Mouse (Mus musculus): ENCODE measurements around the gene Arfgap3. TPM values are rescaled to one million over a fixed set of nuclear protein-coding genes. Genes with fewer than 3 reads are reported as not detected.

Gene Arfgap3
- polyA plus RNA-seq, 1 experiment from 2014 or later: 57.0 TPM

GRCm38 (mm10) chr15:83351546-83351945 is 1.5 kb upstream of the Arfgap3 start:
- no peak for ATAC-seq (ENCODE audit: low FRiP score, low TSS enrichment)

GRCm38 (mm10) chr15:83350859-83351258 is 812 bp upstream of the Arfgap3 start:
- peak; percentile 72 for DNase-seq (ENCODE audit: low spot score)
- H3K9ac ChIP-seq (ENCODE audit: low read length): no peak overlapping the region
- H3K4me3 ChIP-seq (ENCODE audit: low read depth, low read length): no peak overlapping the region; the same call in 1 of the 2 replicates

More at GRCm38 (mm10) chr15:83351546-83351945, 1.5 kb upstream of the Arfgap3 start:
- Histone ChIP-seq H3K9ac (ENCODE audit: low read length) (no peak overlapping the region), H3K4me2 (replicated peaks; ENCODE audit: low read depth) (no peak overlapping the region), H3K27ac (replicated peaks) (peak overlapping the region; percentile 90), H3K4me1 (replicated peaks; ENCODE audit: control insufficient read depth, insufficient read depth) (no peaks in the 10 kb centered on the region; the same call in 1 of the 2 replicates), H3K36me3 (ENCODE audit: control insufficient read depth, insufficient read depth, low read length) (no peaks in the 10 kb centered on the region; the same call in 1 of the 2 replicates), H3K4me3 (ENCODE audit: low read depth, low read length) (no peak overlapping the region), H3K9me3 (ENCODE audit: control insufficient read depth, low read length) (no peaks in the 10 kb centered on the region), H3K27me3 (ENCODE audit: control insufficient read depth, insufficient read depth, low read length) (no peaks in the 10 kb centered on the region)
- DNase-seq (ENCODE audit: low spot score): no peak
- 66% methylated on average over 4 of the region's 4 CpGs for WGBS
- TF ChIP-seq CTCF (IDR thresholded peaks at IDR 0.05; ENCODE audit: low read depth) (no peak), EP300 (optimal IDR thresholded peaks at IDR 0.05) (no peak)

GRCm38 (mm10) chr15:83349225-83349953 is 658 bp downstream of the Arfgap3 start:
- Histone ChIP-seq H3K9ac (ENCODE audit: low read length) (peak overlapping the region; percentile 90), H3K27me3 (ENCODE audit: control insufficient read depth, insufficient read depth, low read length) (no peaks in the 10 kb centered on the region), H3K4me3 (ENCODE audit: low read depth, low read length) (peak overlapping the region; percentile 84), H3K27ac (replicated peaks) (peak overlapping the region; percentile 86), H3K4me2 (replicated peaks; ENCODE audit: low read depth) (peak overlapping the region; percentile 90), H3K4me1 (replicated peaks; ENCODE audit: control insufficient read depth, insufficient read depth) (peaks cover 2% of the 10 kb centered on the region), H3K9me3 (ENCODE audit: control insufficient read depth, low read length) (no peaks in the 10 kb centered on the region), H3K36me3 (ENCODE audit: control insufficient read depth, insufficient read depth, low read length) (no peaks in the 10 kb centered on the region; the same call in 1 of the 2 replicates)
- DNase-seq (ENCODE audit: low spot score) (no peak), ATAC-seq (ENCODE audit: low FRiP score, low TSS enrichment) (peak; percentile 19)
- peak; percentile 10; the same call in 1 of the 2 replicates for TF ChIP-seq CTCF (IDR thresholded peaks at IDR 0.05; ENCODE audit: low read depth)
- no peak for TF ChIP-seq EP300 (optimal IDR thresholded peaks at IDR 0.05)
- WGBS: 8% methylated on average over 8 of the region's 8 CpGs

More at GRCm38 (mm10) chr15:83350859-83351258, 812 bp upstream of the Arfgap3 start:
- Histone ChIP-seq H3K27me3 (ENCODE audit: control insufficient read depth, insufficient read depth, low read length) (no peaks in the 10 kb centered on the region), H3K27ac (replicated peaks) (peak overlapping the region; percentile 90), H3K9me3 (ENCODE audit: control insufficient read depth, low read length) (no peaks in the 10 kb centered on the region), H3K4me1 (replicated peaks; ENCODE audit: control insufficient read depth, insufficient read depth) (no peaks in the 10 kb centered on the region; the same call in 1 of the 2 replicates), H3K4me2 (replicated peaks; ENCODE audit: low read depth) (peak overlapping the region; percentile 90; the same call in 1 of the 2 replicates), H3K36me3 (ENCODE audit: control insufficient read depth, insufficient read depth, low read length) (no peaks in the 10 kb centered on the region; the same call in 1 of the 2 replicates)
- WGBS: 41% methylated on average over 2 of the region's 2 CpGs
- TF ChIP-seq EP300 (optimal IDR thresholded peaks at IDR 0.05): no peak
- no peak for TF ChIP-seq CTCF (IDR thresholded peaks at IDR 0.05; ENCODE audit: low read depth)
- ATAC-seq (ENCODE audit: low FRiP score, low TSS enrichment): peak; percentile 68

- Histone ChIP-seq H3K9ac (ENCODE audit: low read length) (peak overlapping the region; percentile 90), H3K27ac (replicated peaks) (peak overlapping the region; percentile 86; the same call in 1 of the 2 replicates), H3K27me3 (ENCODE audit: control insufficient read depth, insufficient read depth, low read length) (no peaks in the 10 kb centered on the region), H3K4me1 (replicated peaks; ENCODE audit: control insufficient read depth, insufficient read depth) (peaks cover 2% of the 10 kb centered on the region), H3K4me3 (ENCODE audit: low read depth, low read length) (peak overlapping the region; percentile 84), H3K9me3 (ENCODE audit: control insufficient read depth, low read length) (no peaks in the 10 kb centered on the region), H3K4me2 (replicated peaks; ENCODE audit: low read depth) (peak overlapping the region; percentile 90), H3K36me3 (ENCODE audit: control insufficient read depth, insufficient read depth, low read length) (no peaks in the 10 kb centered on the region; the same call in 1 of the 2 replicates)
- 39% methylated on average over 4 of the region's 4 CpGs for WGBS
- peak; percentile 67 for ATAC-seq (ENCODE audit: low FRiP score, low TSS enrichment)
- DNase-seq (ENCODE audit: low spot score): peak; percentile 60
- TF ChIP-seq EP300 (optimal IDR thresholded peaks at IDR 0.05) (no peak), CTCF (IDR thresholded peaks at IDR 0.05; ENCODE audit: low read depth) (no peak)
These were observed 1.3 kb downstream of the Arfgap3 start for GRCm38 (mm10) chr15:83348747-83349146.

- DNase-seq (ENCODE audit: low spot score): no peak
- H3K36me3 ChIP-seq (ENCODE audit: control insufficient read depth, insufficient read depth, low read length): peaks cover 4% of the 10 kb centered on the region; the same call in 1 of the 2 replicates
- H3K9ac ChIP-seq (ENCODE audit: low read length): no peak overlapping the region
- peaks cover 2% of the 10 kb centered on the region for H3K4me1 ChIP-seq (replicated peaks; ENCODE audit: control insufficient read depth, insufficient read depth)
- TF ChIP-seq CTCF (IDR thresholded peaks at IDR 0.05; ENCODE audit: low read depth) (peak; percentile 40), EP300 (optimal IDR thresholded peaks at IDR 0.05) (no peak)
- H3K4me3 ChIP-seq (ENCODE audit: low read depth, low read length): no peak overlapping the region
- ATAC-seq (ENCODE audit: low FRiP score, low TSS enrichment): no peak
- no peaks in the 10 kb centered on the region for H3K9me3 ChIP-seq (ENCODE audit: control insufficient read depth, low read length)
- WGBS: 86% methylated on average over 15 of the region's 15 CpGs
- H3K4me2 ChIP-seq (replicated peaks; ENCODE audit: low read depth): no peak overlapping the region
- H3K27me3 ChIP-seq (ENCODE audit: control insufficient read depth, insufficient read depth, low read length): no peaks in the 10 kb centered on the region
- H3K27ac ChIP-seq (replicated peaks): 0 out of 2 replicates have a peak overlapping the region, but pooled peaks have one; percentile 45
These were observed 4.0 kb downstream of the Arfgap3 start for GRCm38 (mm10) chr15:83345898-83346529.
